Mouse (Mus musculus): ENCODE results near the gene Cenpa.
"Not testable (repeated sequence)": the region's sequence is repeated elsewhere in the genome, so short reads cannot be mapped to it uniquely, and the experiment has no call there.

The Cenpa gene

DNA sequence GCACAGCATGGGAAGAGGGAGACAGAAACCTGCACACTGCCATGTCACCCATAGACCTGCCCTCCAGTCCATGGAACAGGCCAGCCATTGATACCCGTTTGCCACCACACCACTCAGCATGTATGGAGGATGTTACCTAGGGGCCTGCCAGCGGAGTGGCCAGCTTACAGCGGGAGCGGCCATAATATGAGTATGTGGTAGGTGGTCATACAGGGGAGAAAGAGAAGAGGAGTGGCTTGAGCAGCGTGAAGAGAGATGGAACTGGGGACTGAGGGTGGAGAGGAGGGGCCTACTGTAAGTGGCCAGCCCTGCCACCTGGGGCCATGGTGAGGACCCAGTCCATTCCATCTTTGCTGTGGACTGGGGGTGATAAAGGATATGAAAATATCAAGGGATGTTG lies 15.4 kb downstream of the Cenpa start:
- no peak for DNase-seq

DNA sequence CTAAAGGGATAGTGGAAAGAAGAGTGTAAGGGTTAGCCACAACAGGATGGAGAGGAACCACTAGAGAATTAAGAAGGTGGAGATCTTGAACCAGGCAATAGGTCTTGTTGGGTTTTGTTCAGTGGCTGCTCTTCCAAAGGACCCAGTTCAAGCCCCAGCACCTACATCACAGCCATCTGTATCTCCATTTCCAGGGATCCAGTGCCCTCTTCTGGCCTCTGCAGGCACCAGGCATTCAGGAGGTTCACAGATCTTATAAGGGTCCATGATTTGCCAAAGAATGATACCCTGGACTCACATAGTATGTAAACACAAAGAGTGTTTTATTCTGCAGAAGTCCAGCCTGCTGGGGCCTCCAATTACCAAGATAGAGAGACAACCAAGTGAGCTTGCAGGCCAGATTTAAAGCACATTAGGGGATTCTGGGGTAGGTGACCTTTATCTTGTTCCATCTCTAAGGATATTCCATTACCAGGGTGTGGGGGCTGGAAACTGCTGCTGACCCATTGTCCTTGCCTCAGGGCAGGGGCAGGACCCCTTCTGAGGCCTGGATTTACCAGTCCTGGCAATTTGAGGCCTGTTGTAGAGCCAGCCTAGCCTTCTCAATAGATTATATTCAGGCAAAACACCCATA lies 16.5 kb downstream of the Cenpa start:
- no peak for DNase-seq

- DNase-seq = no peak
These were observed 17.4 kb downstream of the Cenpa start for GRCm38 (mm10) chr5:30683993-30684392.

DNA sequence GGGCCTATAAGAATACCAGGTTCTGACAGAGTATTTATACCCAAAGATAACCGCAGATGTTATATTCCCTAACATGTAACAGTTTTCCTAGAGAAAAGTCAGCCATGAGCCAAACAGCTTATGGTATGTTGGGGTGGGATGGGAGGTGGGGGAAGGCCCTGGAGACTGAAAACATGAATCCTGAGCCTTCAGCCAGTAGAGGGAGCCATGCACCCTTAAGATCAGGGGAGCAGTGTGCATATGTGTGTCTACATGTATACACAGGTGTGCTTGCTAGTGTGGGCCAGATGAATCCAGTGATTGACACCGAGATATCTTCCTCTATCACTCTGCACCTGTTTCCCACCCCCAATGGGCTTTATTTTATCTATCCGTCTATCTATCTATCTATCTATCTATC lies 20.2 kb downstream of the Cenpa start:
- no peak for DNase-seq

GRCm38 (mm10) chr5:30700361-30701000 lies 33.9 kb downstream of the Cenpa start:
- DNase-seq = no peak

DNA sequence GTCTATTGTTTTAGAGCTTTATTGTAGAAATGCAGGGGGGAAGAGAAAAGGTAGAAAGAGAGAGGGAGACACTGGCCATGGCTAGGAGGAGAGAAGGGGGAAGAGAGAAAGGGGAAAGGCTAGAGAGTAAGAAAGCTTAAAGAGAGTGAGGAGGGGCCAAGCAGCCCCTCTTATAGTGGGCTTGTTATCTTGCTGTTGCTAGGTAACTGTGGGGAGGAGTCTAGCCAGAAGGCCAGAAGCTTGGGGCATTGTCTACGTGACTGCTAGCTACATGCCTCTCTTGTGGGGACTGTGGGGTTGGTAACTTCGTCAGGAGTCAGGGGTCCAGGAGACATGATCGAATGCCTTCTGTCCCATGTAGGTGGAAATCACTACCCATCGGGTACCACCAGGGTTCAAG lies 34.8 kb downstream of the Cenpa start:
- DNase-seq = not testable (repeated sequence)

DNA sequence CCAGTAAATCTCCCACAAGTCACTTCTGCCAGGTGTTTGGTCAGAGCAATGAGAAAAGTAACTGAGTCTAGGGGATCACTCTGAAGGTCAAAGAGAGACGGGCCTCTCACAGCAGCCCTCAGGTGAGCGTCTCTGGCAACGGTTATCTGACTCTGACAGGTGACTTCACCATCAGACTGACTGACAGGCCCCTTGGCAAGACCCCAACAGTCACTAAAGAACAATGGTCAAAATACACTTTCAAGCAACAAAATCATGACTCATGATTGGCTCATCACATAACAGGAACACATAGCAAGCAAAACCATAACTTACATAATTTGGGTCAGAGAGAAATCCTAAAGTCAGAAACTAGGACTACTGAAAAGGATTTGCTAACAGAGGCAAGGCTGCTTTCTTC lies 35.3 kb downstream of the Cenpa start:
- DNase-seq = no peak

DNA sequence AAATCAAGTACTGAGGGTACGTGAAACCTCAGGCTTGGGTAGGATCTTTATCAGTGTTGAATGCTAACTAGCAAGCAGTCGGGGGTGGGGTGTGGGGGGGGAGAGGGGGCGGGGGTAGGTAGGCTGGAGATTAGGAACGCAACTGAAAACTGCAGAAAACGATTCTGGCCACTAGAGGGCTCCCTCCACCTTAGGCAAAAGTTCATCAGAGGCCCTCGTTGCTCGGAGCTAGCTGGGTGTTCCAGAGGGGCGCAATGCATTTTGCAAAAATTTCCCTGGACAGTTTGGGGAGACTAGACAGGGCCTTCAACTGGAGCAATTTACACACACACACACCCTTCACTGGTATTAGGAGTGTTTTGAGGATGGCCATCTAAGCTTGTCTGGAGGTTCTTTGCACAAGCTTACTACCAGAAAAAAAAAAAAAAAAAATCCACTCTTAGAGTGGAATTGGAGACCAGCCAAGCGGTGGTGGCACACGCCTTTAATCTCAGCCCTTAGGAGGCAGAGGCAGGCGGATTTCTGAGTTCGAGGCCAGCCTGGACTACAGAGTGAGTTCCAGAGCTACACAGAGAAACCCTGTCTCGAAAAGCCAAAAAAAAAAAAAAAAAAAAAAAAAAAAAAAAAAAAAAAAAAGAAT lies 43.3 kb downstream of the Cenpa start:
- peak; percentile 82 to 90 for DNase-seq

DNA sequence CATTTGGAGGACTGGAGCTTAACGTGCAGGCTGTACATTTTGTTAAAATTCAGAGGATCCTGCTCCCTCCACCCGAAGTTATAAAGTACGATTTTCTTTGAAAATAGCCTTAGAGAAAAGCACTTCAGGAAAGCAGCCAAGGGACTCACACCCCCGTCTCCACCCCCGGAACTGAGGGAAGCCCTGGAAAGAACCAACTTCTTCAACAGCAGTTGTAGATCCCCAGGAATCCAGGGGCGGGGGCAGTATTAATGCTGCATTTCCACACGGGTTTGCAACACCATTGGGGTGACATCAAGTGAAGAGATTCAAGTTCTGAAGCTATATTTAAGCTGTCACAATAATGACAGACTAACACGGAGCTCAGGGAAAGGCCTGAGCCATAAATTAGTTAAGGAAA lies 43.9 kb downstream of the Cenpa start:
- DNase-seq = no peak

- peak; percentile 90 to 93 for DNase-seq
These were observed 44.8 kb downstream of the Cenpa start, which contains the start of gene Dpysl5 for GRCm38 (mm10) chr5:30711147-30712001. Gene Dpysl5 (plus strand): TSS chr5:30711564.

DNA sequence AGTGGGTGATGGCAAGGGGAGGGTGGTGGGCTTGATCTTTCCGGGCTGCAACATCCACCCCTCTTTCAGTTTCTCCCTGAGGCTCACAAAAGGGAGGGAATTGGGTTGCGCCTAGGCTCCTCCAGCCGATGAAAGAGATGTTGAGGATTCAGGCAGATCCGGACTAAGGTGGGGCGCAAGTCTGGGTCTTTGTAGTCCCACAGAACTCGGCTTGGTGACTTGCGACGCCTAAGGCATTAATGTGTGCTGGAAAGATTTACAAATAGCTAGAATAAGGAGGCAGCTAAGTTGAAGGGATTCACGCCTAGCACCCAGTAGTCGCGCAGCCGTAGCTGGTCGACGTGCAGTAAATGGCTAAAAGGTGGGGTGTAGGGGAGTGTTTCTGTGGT lies 45.4 kb downstream of the Cenpa start:
- DNase-seq = peak in 1 of 2 experiments; percentile 8

DNA sequence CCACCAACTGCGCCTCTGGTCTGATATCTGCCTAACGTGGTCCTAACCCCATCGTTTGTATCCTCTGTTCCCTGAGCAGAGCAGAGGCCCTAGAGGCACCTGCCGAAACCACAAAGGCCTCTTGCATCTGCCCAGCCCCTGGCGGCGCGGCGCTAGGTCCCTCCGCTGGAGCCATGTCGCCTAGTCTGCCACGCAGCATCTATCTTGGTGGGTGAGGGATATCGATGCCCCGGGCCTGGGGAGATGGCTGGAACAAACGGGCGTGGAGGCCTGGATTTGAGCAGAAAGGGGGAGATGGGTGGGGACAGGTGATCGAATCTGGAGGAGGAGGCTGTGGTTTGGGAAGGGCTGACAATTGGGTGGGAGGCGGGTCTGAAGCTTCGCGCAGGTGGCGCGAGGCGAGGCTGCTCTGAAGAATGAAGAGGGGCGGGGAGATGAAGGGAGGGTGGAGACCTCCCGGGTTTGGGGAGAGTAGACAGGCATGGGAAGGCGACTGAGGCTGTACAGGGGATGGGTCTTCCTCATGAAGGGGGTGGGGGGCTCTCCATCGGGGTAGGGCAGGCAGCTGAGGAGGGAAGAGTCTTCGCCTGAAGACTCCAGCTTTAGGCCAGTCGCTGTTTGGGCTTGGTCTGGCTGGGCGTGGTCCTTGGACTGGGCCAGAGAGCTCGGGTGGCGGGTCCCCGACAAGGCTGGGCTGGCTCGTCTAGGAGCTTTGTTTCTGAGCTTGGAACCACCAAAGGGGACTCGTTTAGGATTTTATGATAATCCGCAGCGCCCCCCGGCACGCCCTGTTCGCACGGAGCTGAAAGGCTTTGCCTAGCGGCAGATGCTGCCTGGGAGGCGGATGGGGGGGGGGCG lies 46.1 kb downstream of the Cenpa start:
- peak; percentile 24 to 27 for DNase-seq

GRCm38 (mm10) chr5:30713299-30713675 lies 46.7 kb downstream of the Cenpa start:
- DNase-seq = peak; percentile 10 to 23

- no peak for DNase-seq
These were observed 47.1 kb downstream of the Cenpa start for GRCm38 (mm10) chr5:30713691-30714090.

DNA sequence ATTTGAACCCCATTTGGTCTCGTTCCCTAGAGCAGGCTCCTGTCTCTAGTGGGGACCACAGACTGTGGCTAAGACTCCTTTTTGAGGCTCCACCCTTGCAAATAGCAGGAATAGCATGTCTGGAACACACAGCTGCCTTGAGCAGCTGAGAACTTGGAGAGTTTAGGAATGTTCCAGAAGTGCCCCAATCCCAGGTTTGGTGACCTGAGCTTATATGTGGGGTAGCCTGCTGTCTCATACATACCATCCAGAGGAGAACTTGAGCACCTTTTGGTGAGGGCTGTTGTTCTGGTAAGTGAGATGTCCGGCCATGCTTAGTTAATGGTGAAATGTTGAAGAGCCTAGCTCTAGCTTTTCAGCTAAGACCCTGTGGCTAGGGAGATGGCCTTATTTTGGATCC lies 49.7 kb downstream of the Cenpa start:
- no peak for DNase-seq

- DNase-seq = no peak
These were observed 50.9 kb downstream of the Cenpa start for GRCm38 (mm10) chr5:30717506-30717905.

GRCm38 (mm10) chr5:30717991-30718703 lies 51.6 kb downstream of the Cenpa start:
- no peak for DNase-seq

- DNase-seq = no peak
These were observed 55.4 kb downstream of the Cenpa start for GRCm38 (mm10) chr5:30721935-30722334.
